Mouse (Mus musculus) ES-Bruce4 (cell line): ENCODE measurements around the gene Slc35f6. TPM values are rescaled to one million over a fixed set of nuclear protein-coding genes. Genes with fewer than 3 reads are reported as not detected.

ENCODE experiments used
- H3K27ac ChIP-seq: 2 replicates; pipeline ENCODE4 v1.5.1; 2012; ENCODE audit warnings: low read length, inconsistent platforms; ENCODE audit not compliant: insufficient read depth
- H3K27me3 ChIP-seq: 2 replicates; pipeline ENCODE4 v1.6.1; 2012; ENCODE audit warnings: mild to moderate bottlenecking, low read length, inconsistent platforms; ENCODE audit not compliant: control insufficient read depth, poor library complexity, insufficient read depth, severe bottlenecking
- H3K36me3 ChIP-seq: 2 replicates; pipeline ENCODE4 v1.6.1; 2012; ENCODE audit warnings: inconsistent platforms, mild to moderate bottlenecking, low read length, moderate library complexity; ENCODE audit not compliant: control insufficient read depth, poor library complexity, insufficient read depth, severe bottlenecking
- H3K4me1 ChIP-seq: one replicate; pipeline ENCODE4 v1.8.1; 2011; ENCODE audit warnings: low read length; ENCODE audit not compliant: control insufficient read depth, insufficient read depth
- H3K4me3 ChIP-seq: 2 replicates; pipeline ENCODE4 v1.5.1; 2011; ENCODE audit warnings: low read depth, mild to moderate bottlenecking, low read length
- H3K9ac ChIP-seq: 2 replicates; pipeline ENCODE4 v1.6.1; 2012; ENCODE audit warnings: low read depth, mild to moderate bottlenecking, inconsistent platforms; ENCODE audit not compliant: poor library complexity, severe bottlenecking
- H3K9me3 ChIP-seq: replicated peaks from 2 replicates; pipeline ENCODE4 v1.6.1; 2012; ENCODE audit warnings: mild to moderate bottlenecking, low read length, inconsistent platforms; ENCODE audit not compliant: control insufficient read depth, poor library complexity, insufficient read depth, severe bottlenecking
- CTCF ChIP-seq: IDR thresholded peaks from one replicate; pipeline ENCODE4 v1.8.1; 2011; ENCODE audit warnings: low read depth, low read length
- EP300 ChIP-seq: IDR thresholded peaks from 2 replicates; pipeline ENCODE4 v1.6.1; 2011; ENCODE audit warnings: low read depth, low read length; ENCODE audit not compliant: insufficient read depth
- POLR2A ChIP-seq: IDR thresholded peaks from one replicate; pipeline ENCODE4 v1.8.1; 2011; ENCODE audit warnings: low read length; ENCODE audit not compliant: insufficient read depth
- polyA plus RNA-seq: library from polyadenylated mRNA; stranded (reverse); fragments of >200 nt; gene quantifications from 2 replicates; pipeline ENCODE4 v1.2.4, GENCODE M21; 2011; ENCODE audit warnings: low read depth; ENCODE audit not compliant: missing spikeins, insufficient read depth, insufficient read length

The Slc35f6 gene
- polyA plus RNA-seq, 1 experiment: 17.6 TPM

DNA sequence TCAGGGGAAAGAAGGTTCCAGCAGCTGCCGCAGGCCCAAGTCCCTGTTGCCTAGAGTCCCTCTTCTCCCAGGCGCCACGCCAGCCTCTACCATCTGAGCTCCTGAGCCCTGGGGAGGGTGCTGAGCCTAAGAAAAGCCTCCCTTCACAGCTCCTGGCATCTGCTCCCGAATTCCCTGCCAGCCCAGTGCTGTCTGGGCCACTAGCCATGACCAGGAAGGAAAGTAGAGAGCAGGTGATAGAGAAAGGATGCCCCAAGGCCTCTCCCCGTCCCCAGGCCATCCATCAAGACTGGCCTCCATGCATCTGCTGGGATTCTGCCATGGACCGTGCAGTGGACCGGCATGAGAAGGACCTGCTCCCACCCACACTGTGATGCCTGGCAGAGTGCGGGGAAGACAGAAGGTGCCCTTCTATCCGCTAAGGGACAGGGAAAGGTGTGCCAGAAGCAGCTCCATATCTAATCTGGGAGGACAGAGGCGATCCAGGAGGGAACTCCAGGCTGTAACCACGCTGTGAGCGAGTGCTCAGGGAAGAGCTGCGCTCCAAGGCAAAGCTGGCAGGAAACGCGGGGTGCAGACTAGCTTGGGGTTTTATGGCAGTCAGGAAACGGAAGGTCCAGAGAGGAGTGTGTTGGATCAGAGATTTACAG is 41.2 kb upstream of the Slc35f6 start:
- no peak overlapping the region for H3K9ac ChIP-seq
- H3K9me3 ChIP-seq: no peaks in the 10 kb centered on the region
- H3K27me3 ChIP-seq: no peaks in the 10 kb centered on the region
- no peak for TF ChIP-seq POLR2A
- TF ChIP-seq CTCF: no peak
- no peak for TF ChIP-seq EP300
- no peaks in the 10 kb centered on the region for H3K36me3 ChIP-seq
- H3K4me3 ChIP-seq: no peak overlapping the region
- no peak overlapping the region for H3K27ac ChIP-seq
- H3K4me1 ChIP-seq: peaks cover 5% of the 10 kb centered on the region

DNA sequence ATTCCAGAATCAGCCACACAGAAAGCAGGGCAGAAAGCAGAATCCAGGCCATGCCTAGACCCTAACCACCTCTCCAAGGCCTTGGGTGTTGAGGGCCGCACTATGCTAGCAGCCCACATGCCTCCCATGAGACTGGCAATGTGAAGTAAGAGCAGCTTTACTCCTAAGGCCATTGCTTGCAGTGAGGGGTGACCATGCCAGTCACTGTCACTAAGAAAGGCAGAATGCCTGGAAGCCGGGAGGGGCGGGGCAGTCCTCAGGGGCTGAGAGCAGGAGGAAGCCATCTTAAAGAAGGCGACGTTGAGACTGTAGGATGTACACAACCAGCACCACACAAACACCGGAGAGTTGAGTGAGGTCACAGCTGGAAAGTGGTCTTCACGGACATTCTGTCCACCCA is 38.6 kb upstream of the Slc35f6 start:
- TF ChIP-seq EP300 (no peak), POLR2A (no peak), CTCF (no peak)
- H3K27me3 ChIP-seq: no peaks in the 10 kb centered on the region
- H3K9ac ChIP-seq: no peak overlapping the region
- no peaks in the 10 kb centered on the region for H3K36me3 ChIP-seq
- H3K4me3 ChIP-seq: no peak overlapping the region
- H3K27ac ChIP-seq: no peak overlapping the region
- H3K4me1 ChIP-seq: peaks cover 8% of the 10 kb centered on the region
- H3K9me3 ChIP-seq: no peaks in the 10 kb centered on the region

- no peaks in the 10 kb centered on the region for H3K9me3 ChIP-seq
- no peak overlapping the region for H3K27ac ChIP-seq
- TF ChIP-seq POLR2A (no peak), CTCF (no peak), EP300 (no peak)
- no peaks in the 10 kb centered on the region for H3K36me3 ChIP-seq
- H3K27me3 ChIP-seq: no peaks in the 10 kb centered on the region
- H3K4me3 ChIP-seq: no peak overlapping the region
- no peak overlapping the region for H3K9ac ChIP-seq
- H3K4me1 ChIP-seq: peaks cover 9% of the 10 kb centered on the region
Observed at GRCm38 (mm10) chr5:30609918-30610645, 37.7 kb upstream of the Slc35f6 start.

GRCm38 (mm10) chr5:30611091-30611490 is 36.6 kb upstream of the Slc35f6 start:
- H3K4me3 ChIP-seq: no peak overlapping the region
- H3K9ac ChIP-seq: no peak overlapping the region
- TF ChIP-seq POLR2A (no peak), CTCF (no peak), EP300 (no peak)
- no peaks in the 10 kb centered on the region for H3K9me3 ChIP-seq
- no peaks in the 10 kb centered on the region for H3K36me3 ChIP-seq
- peak overlapping the region; percentile 86 for H3K27ac ChIP-seq
- no peaks in the 10 kb centered on the region for H3K27me3 ChIP-seq
- H3K4me1 ChIP-seq: peaks cover 12% of the 10 kb centered on the region

- Histone ChIP-seq H3K36me3 (no peaks in the 10 kb centered on the region), H3K9me3 (no peaks in the 10 kb centered on the region), H3K27ac (peak overlapping the region; percentile 86), H3K9ac (no peak overlapping the region), H3K27me3 (no peaks in the 10 kb centered on the region), H3K4me1 (peaks cover 14% of the 10 kb centered on the region), H3K4me3 (no peak overlapping the region)
- TF ChIP-seq EP300: peak; percentile 48; the same call in 1 of the 2 replicates
- TF ChIP-seq CTCF: no peak
Observed at GRCm38 (mm10) chr5:30611689-30612088, 36.0 kb upstream of the Slc35f6 start.

- Histone ChIP-seq H3K27ac (no peak overlapping the region), H3K9ac (no peak overlapping the region), H3K9me3 (no peaks in the 10 kb centered on the region), H3K4me3 (no peak overlapping the region), H3K27me3 (no peaks in the 10 kb centered on the region), H3K4me1 (peaks cover 14% of the 10 kb centered on the region), H3K36me3 (no peaks in the 10 kb centered on the region)
- no peak for TF ChIP-seq EP300
- no peak for TF ChIP-seq CTCF
Observed at GRCm38 (mm10) chr5:30612575-30612974, 35.2 kb upstream of the Slc35f6 start.
